Mouse (Mus musculus): ENCODE measurements around the gene Nme7.

DNA sequence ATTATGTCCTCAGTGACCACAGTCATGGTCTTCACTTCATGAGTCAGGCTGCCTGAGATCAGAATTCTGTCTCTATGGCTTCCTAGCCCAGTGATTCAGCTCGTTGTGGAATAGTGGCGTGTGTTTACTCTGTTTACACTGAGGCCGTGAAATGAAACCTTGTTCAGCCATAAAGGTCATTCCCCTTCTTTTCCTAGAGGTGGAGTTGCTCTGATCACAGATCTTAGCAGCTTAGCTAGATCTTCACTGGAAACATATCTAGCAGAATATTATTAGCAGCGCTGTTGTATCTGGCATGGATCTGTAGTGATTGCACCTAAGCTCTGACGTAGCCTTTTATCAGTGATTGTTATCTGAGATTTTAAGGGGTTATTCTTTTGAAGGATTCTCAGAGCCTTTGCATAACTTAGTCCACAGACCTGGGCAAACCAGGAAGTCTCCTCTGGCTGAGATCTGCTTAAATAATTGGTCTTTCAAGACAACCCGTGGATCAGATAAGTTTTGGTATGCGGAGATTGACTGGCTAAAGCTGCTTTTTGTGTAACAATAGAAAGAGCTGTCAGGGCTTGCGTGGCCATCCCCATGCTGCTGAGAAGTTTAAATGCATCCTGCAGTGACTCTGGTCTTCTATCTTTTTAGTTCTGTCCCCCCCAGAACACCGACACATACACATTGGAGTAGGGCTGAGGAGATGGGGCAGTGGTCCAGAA, 177.9 kb downstream of the Nme7 start:
- TF ChIP-seq POLR2A (IDR thresholded peaks at IDR 0.05; ENCODE audit: borderline replicate concordance, insufficient read depth, low read length) (no peak), CTCF (IDR thresholded peaks at IDR 0.05; ENCODE audit: borderline replicate concordance, insufficient read depth, low read depth, low read length) (no peak)
